Mouse (Mus musculus) adrenal gland, adult 8-10 months (tissue): Measurements from ENCODE around the gene Lyrm2. TPM values are rescaled to one million over a fixed set of nuclear protein-coding genes. Genes with fewer than 3 reads are reported as not detected.
A peak's percentile ranks its signal among the peaks of the same experiment; 100 is the strongest.

Experiments
- DNase-seq: peaks from one replicate; pipeline ENCODE4 v3.0.0; 2022
- total RNA-seq, 4 experiments: library from RNA; stranded (reverse); gene quantifications; 2 replicates each; pipeline ENCODE4 v1.2.4; 2022

The Lyrm2 gene
- 10 to 100 TPM; 38.9 to 49.3 (median 46.3) TPM for total RNA-seq

DNA sequence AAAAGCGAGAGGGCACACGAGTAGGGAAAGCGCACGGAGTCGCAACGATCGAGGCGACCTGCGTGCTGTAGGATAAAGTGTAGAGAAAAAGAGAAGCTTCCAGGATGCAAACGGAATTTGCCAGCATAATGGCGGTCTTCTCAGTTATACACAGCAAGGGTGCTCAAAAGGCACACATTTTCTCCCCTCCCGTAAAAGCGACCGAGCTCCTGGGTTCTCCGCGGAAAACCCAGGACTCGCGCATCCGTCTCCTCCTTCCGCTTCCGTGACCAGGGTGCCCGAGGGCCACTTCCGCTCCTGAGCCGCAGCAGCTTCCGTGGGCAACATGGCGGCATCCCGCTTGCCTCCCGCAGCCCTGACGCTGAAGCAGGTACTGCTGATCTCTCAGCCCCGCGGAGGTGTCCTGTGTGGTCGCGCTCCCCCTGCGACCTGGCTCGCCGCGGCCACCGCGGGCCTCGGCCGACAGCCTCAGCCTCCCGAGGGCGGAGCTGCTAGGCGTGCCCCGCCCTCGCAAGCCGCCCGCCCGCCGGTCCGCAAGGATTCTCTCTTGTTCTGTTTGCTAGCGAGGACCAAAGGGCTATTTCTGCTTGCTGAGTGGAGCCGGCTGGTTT lies at the start of gene Lyrm2:
Gene Lyrm2 (plus strand): TSS at position 288 of the 611 bp plus-strand sequence.
- DNase-seq: peak; percentile 68

GRCm38 (mm10) chr4:32750711-32751110 lies 49.3 kb upstream of the Lyrm2 start:
- no peak for DNase-seq

GRCm38 (mm10) chr4:32757430-32757829 lies 42.6 kb upstream of the Lyrm2 start:
- no peak for DNase-seq

DNA sequence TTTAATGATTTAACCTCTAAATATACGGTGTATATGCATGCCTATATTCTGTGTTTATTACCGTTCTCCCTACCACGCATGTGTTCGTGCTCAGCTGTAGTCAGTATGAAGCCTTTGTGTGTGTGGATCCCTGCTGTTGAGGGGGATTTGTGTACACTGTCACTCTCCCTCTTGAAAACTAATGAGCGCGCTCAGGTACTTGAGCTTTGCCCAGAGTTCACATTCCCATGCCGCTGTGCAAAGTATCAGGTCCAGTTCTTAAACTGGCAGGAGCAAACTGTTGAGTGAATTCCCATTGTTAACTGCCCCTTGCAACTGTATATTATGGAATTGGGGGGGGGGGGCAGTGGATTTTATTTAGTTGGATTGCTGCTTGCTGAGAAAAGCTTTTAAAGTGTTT lies 32.6 kb upstream of the Lyrm2 start:
- no peak for DNase-seq

- no peak for DNase-seq
Measured at GRCm38 (mm10) chr4:32768046-32768445, 32.0 kb upstream of the Lyrm2 start.

GRCm38 (mm10) chr4:32770284-32770810 lies 29.7 kb upstream of the Lyrm2 start:
- no peak for DNase-seq

DNA sequence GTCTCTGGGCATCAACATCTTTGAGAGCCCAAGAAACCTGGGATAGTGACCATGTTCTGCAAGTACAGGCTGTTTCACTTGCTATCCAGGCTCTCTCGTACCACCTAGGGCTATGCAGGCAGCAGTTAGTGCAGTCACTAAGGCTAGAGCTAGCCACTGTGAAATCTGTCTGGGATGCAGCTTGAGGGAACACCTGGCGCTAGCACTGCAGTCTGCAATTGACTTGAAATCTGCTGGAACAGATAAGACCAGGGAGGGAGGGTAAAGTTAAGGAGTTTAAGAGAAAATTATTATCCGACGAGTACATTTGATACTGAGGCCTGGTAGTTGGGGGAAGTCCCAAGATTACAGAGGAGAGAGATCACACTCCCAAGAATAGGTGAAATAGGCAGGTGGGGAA lies 20.1 kb upstream of the Lyrm2 start:
- no peak for DNase-seq

DNA sequence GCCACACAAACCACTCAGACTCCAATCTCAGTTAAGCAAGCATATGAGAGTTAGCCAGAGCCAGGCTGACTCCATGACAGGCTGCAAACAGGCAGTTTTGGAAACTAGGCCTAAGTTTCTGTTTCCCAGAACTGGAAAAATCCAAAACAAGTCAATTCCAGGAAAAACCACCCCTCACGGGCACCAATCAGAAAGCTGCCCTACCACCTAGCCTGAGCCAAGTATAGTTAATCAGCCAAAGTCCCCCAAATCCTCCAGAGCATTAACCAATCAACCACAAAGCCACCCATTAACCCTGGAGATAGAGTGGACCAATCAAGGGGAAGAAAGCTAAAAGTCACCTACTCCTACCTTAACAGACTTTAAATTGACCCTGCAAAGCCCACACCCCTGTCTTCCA lies 12.9 kb upstream of the Lyrm2 start:
- DNase-seq: no peak

- DNase-seq: no peak
Measured at GRCm38 (mm10) chr4:32789020-32789419, 11.0 kb upstream of the Lyrm2 start.

GRCm38 (mm10) chr4:32798976-32799375 lies 1.1 kb upstream of the Lyrm2 start:
- no peak for DNase-seq

- DNase-seq: no peak
Measured at GRCm38 (mm10) chr4:32800577-32801170, 621 bp downstream of the Lyrm2 start.

GRCm38 (mm10) chr4:32817478-32817877 lies 17.4 kb downstream of the Lyrm2 start:
- DNase-seq: no peak

GRCm38 (mm10) chr4:32820676-32821075 lies 20.6 kb downstream of the Lyrm2 start:
- DNase-seq: no peak

- no peak for DNase-seq
Measured at GRCm38 (mm10) chr4:32824254-32824653, 24.2 kb downstream of the Lyrm2 start.

- DNase-seq: no peak
Measured at GRCm38 (mm10) chr4:32826925-32827324, 26.9 kb downstream of the Lyrm2 start.

- no peak for DNase-seq
Measured at GRCm38 (mm10) chr4:32828385-32829077, 28.5 kb downstream of the Lyrm2 start.

DNA sequence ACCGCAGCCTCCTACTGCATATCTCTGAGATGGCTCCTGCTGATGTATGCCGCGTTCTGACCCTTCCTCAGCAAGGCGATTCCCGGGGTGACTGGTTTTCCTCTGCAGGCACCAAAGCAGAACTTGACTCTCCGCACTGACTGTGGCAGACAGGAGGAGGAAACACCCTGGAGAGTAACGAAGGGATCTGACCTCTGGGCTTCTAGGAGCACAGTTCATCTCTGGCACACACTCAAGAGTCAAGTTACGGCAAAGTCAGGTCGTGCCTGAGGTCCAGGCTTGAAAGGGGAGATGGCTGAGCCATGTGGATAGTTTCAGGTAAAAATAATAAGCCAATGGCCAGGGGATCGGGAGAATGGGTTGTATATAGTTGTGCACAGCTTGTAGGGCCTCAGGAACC lies 29.3 kb downstream of the Lyrm2 start:
- no peak for DNase-seq

DNA sequence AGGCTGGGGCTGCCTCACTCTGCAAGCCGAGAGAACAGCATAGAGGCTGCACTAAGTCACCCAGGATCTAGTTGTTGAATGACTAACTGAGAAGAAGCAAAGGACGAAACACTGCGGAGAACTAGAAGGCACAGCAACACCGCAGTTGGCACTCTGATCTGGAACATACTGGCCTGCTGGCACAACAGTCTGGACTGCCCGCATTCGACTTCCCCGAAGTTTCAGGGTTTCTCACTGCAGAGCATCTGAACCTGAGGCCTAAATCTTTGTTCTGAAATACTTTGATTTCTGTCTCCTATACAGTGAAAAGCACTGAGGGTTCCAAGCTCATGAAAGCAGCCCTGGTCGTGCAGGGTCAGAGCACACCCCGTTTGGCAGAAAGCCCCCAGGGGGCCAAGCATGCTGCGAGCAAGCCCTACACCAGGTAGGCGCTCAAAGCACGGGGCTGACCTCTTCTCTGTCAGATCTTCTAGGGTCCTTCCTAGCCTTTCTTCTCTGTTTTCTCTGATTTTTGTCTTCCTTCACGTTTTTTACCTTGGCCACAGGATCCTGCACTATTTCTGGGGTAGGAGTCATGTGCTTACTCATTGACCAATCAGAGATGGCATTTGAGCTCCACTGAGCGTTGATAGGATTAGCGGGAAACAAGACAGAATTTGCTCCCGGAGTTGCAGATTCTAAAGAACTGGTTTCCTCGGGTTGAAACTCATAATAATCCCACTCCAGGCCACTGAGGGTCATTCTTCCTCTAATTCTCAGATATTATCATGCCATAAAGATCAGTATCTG lies 33.6 kb downstream of the Lyrm2 start:
- no peak for DNase-seq

GRCm38 (mm10) chr4:32834541-32834940 lies 34.5 kb downstream of the Lyrm2 start:
- no peak for DNase-seq

- no peak for DNase-seq
Measured at GRCm38 (mm10) chr4:32836071-32836470, 36.0 kb downstream of the Lyrm2 start.

DNA sequence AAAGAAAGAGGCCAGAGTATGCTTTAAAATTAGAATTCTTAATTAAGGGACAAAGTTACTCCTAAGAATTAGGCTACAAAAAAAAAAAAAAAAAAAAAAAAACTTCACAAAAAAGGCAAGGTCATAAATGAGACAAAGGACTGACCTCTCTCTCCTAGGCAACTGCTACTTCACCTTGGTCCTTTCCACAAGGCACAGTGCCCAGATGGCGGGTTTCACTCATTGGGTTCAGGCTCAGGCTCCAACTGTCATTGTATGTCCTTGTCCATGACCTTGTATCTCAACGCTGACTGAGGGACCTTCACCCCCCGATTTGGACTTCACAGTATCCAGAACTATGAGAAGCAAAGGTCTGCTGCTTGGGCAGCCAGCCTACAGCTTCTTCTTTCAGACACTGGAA lies 38.3 kb downstream of the Lyrm2 start:
- peak; percentile 66 for DNase-seq
